Mouse (Mus musculus) lung, adult 2 months (tissue): ENCODE results near the gene Maml1.

Experiments
- CTCF ChIP-seq: fragments of 200-500 bp; IDR thresholded peaks from 2 replicates; pipeline ENCODE4 v1.5.1; 2011; ENCODE audit warnings: mild to moderate bottlenecking, low read length, control low read depth; ENCODE audit not compliant: insufficient read depth
- POLR2A ChIP-seq: fragments of 200-500 bp; IDR thresholded peaks from 2 replicates; pipeline ENCODE4 v1.6.1; 2011; ENCODE audit warnings: low read depth, mild to moderate bottlenecking, control low read depth, low read length, borderline replicate concordance; ENCODE audit errors: extremely low read depth

GRCm38 (mm10) chr11:50227736-50228135, 64.4 kb downstream of the Maml1 start:
- TF ChIP-seq POLR2A: no peak
- TF ChIP-seq CTCF: no peak
